Mouse (Mus musculus) hindbrain, embryonic 11.5 days (tissue): ENCODE data around the gene Man2a2. TPM values are rescaled to one million over a fixed set of nuclear protein-coding genes. Genes with fewer than 3 reads are reported as not detected.

Experiments
- ATAC-seq: fragments of 200-750 bp; cut with Nextera tagmentation; 2 replicates; pipeline ENCODE4 v1.8.0; 2017; ENCODE audit warnings: mild to moderate bottlenecking, moderate TSS enrichment, moderate library complexity; ENCODE audit not compliant: low FRiP score
- DNase-seq: peaks from one replicate; pipeline ENCODE4 v3.0.0-alpha.2; 2015; ENCODE audit warnings: low spot score
- H3K27ac ChIP-seq: fragments of 300-500 bp; sonication (generic); 2 replicates; pipeline ENCODE4 v1.5.1; 2014; ENCODE audit warnings: mild to moderate bottlenecking, low read depth, low read length
- H3K27me3 ChIP-seq: fragments of 300-500 bp; sonication (generic); 2 replicates; pipeline ENCODE4 v1.6.1; 2014; ENCODE audit warnings: mild to moderate bottlenecking, low read length, moderate library complexity, mixed read lengths; ENCODE audit not compliant: control insufficient read depth, insufficient read depth
- H3K36me3 ChIP-seq: fragments of 300-500 bp; sonication (generic); 2 replicates; pipeline ENCODE4 v1.6.1; 2014; ENCODE audit warnings: mild to moderate bottlenecking, low read length, moderate library complexity, mixed read lengths; ENCODE audit not compliant: control insufficient read depth, insufficient read depth
- H3K4me1 ChIP-seq: fragments of 300-500 bp; sonication (generic); replicated peaks from 2 replicates; pipeline ENCODE4 v1.6.1; 2014; ENCODE audit warnings: low read length, mixed read lengths; ENCODE audit not compliant: control insufficient read depth, insufficient read depth
- H3K4me2 ChIP-seq: fragments of 300-500 bp; sonication (generic); replicated peaks from 2 replicates; pipeline ENCODE4 v1.6.1; 2014; ENCODE audit warnings: mild to moderate bottlenecking, low read depth, low read length
- H3K4me3 ChIP-seq: fragments of 300-500 bp; sonication (generic); 2 replicates; pipeline ENCODE4 v1.5.1; 2014; ENCODE audit warnings: low read depth, low read length
- H3K9ac ChIP-seq: fragments of 300-500 bp; sonication (generic); 2 replicates; pipeline ENCODE4 v1.6.1; 2014; ENCODE audit warnings: low read depth, low read length
- H3K9me3 ChIP-seq: fragments of 300-500 bp; sonication (generic); 2 replicates; pipeline ENCODE4 v1.6.1; 2016; ENCODE audit warnings: low read length; ENCODE audit not compliant: control insufficient read depth
- WGBS: fragments of 180-500 bp; shearing (Covaris S2); extraction: QIAGEN DNeasy Blood & Tissue Kit; methylation state at CpG from one replicate; pipeline ENCODE4 v1.1.7; 2014; 5-methylcytosine and 5-hydroxymethylcytosine counted together
- polyA plus RNA-seq: library from polyadenylated mRNA; unstranded; fragments of >200 nt; fragmentation: Nextera tagmentation; extraction: Ambion mirVana; gene quantifications from 2 replicates; pipeline ENCODE4 v1.2.1, GENCODE M21; 2014

Gene Man2a2
- polyA plus RNA-seq, 1 experiment from 2014 or later, result 9.8 TPM

DNA sequence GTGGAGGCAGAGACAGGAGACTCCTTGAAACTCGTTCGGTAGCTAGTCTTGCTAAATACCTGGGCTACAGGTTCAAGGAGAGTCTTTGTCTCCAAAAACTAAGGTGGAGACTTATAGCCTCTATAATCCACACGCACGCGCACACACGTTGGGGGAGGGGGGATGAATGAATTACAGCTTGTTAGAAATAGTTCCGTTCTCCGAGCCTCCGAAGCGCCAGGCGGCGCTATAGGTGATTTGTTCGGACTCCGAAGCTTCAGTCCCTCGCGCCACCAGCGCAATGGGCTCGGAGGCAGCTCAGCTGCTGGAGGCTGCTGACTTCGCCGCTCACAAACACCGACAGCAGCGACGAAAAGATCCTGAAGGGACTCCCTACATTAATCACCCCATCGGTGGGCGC, 28.3 kb downstream of the Man2a2 start, which contains the start of gene Hddc3:
Gene Hddc3, plus strand, starts transcription at position 247 of the 400 bp plus-strand sequence.
- ATAC-seq (peak; percentile 36; the same call in 1 of the 2 replicates), DNase-seq (peak; percentile 99)
- Histone ChIP-seq H3K27me3 (no peaks in the 10 kb centered on the region), H3K4me2 (peak within 1 kb of the TSS; percentile 63), H3K9me3 (no peaks in the 10 kb centered on the region), H3K4me3 (peak within 1 kb of the TSS; percentile 45), H3K36me3 (no peaks in the 10 kb centered on the region), H3K27ac (peak within 1 kb of the TSS; percentile 36; the same call in 1 of the 2 replicates), H3K9ac (peak within 1 kb of the TSS; percentile 77), H3K4me1 (peaks cover 10% of the 10 kb centered on the region; the same call in 1 of the 2 replicates)
- 2% methylated on average over 25 of the region's 25 CpGs for WGBS

DNA sequence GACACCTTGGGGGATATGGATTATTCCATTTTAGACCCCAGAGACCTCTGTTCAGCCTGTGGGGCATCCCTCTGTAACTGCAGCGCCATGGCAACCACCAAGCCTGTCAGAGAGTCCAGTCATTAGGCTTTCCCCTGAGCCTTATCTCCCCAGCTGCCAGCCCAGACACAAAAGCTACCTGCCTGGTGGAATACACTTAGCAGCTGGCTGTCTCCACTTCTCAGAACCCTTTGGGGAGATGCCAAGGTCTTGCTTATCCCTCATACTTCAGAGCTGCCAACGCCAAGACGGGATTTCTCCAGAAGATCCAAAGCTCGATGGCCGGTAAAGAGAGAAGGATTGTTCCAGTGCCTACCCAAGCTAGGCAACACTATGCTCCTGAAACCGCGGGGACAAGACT, 29.4 kb downstream of the Man2a2 start:
- DNase-seq (no peak), ATAC-seq (no peak)
- Histone ChIP-seq H3K36me3 (no peaks in the 10 kb centered on the region), H3K4me1 (peaks cover 10% of the 10 kb centered on the region; the same call in 1 of the 2 replicates), H3K4me2 (no peak overlapping the region), H3K4me3 (no peak overlapping the region), H3K27ac (no peak overlapping the region), H3K9ac (no peak overlapping the region), H3K9me3 (no peaks in the 10 kb centered on the region), H3K27me3 (no peaks in the 10 kb centered on the region)
- WGBS, result 80% methylated on average over 7 of the region's 7 CpGs

DNA sequence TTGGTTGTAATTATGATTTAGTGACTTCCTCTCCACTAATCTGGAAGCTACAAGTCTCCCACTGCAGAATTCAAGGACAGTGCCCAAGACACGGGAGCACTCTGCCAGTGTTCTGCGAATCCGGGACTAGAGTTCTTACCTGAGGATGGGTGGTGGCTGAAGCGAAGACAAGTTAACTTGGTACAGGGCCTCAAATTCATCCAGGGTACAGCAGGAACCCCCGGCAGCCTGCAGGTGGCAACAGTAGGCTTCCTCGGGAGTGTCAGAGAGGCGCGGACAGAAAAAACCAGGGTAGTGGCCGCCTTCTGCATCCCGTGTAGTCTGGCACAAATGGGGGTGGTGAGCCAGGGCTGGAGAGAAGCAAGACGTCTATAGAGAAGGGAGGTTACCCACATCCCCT, 30.4 kb downstream of the Man2a2 start, which contains the start of gene Unc45a:
Gene Unc45a, minus strand, starts transcription at position 213 of the 400 bp plus-strand sequence.
- peak within 1 kb of the TSS; percentile 58 for H3K9ac ChIP-seq
- peak within 1 kb of the TSS; percentile 74 for H3K27ac ChIP-seq
- no peaks in the 10 kb centered on the region for H3K27me3 ChIP-seq
- peaks cover 10% of the 10 kb centered on the region; the same call in 1 of the 2 replicates for H3K4me1 ChIP-seq
- 4% methylated on average over 11 of the region's 11 CpGs for WGBS
- peak within 1 kb of the TSS; percentile 62 for H3K4me3 ChIP-seq
- peak; percentile 78 for DNase-seq
- H3K9me3 ChIP-seq, result no peaks in the 10 kb centered on the region
- peak; percentile 55 for ATAC-seq
- H3K36me3 ChIP-seq, result no peaks in the 10 kb centered on the region
- peak within 1 kb of the TSS; percentile 84 for H3K4me2 ChIP-seq

DNA sequence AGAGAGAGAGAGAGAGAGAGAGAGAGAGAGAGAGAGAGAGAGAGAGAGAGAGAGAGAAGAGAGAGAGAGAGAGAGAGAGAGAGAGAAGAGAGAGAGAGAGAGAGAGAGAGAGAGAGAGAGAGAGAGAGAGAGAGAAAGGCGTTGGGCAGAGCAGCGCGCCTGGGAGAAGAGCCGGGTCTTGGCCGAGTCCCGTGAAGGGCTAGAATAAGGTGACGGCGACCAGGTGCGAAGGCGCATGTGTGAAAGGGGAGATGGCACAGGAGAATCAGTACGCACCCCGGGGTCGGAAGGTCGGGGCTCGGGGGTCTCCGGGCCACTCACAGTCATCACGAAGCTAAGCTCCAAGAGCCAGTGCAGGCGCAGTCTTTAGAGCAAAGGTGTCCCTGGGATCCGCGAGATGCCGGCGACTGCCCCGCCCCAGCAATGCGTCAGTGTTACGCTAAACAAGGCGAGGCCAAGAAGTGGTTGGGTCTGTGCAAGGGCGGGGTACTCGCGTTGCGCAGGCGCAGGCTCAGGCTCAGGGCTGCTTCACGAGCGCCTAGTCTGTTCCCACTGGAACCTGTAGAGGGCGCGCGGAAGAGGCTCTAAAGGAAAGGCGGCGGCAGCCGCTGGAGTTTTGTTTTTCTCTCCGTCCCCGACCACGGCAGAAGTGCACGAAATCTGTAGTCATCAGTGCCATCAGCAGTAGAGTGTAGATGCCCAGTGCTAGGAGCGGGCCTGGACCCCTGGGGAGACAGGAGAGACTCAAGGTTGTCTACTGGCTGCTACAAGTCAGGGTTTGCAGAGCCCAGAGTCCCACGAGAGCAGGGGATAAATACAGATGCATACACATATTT, 31.2 kb downstream of the Man2a2 start:
- no peaks in the 10 kb centered on the region for H3K27me3 ChIP-seq
- H3K4me3 ChIP-seq, result peak overlapping the region; percentile 62
- ATAC-seq (peak; percentile 95), DNase-seq (peak; percentile 99)
- H3K9ac ChIP-seq, result peak overlapping the region; percentile 77
- H3K4me1 ChIP-seq, result peaks cover 10% of the 10 kb centered on the region; the same call in 1 of the 2 replicates
- no peaks in the 10 kb centered on the region for H3K9me3 ChIP-seq
- peak overlapping the region; percentile 74 for H3K27ac ChIP-seq
- no peaks in the 10 kb centered on the region; the same call in 1 of the 2 replicates for H3K36me3 ChIP-seq
- peak overlapping the region; percentile 84 for H3K4me2 ChIP-seq
- WGBS, result under 1% methylated on average over 45 of the region's 45 CpGs

GRCm38 (mm10) chr7:80339371-80339770, 31.8 kb downstream of the Man2a2 start:
- ATAC-seq (no peak), DNase-seq (peak; percentile 42)
- H3K27me3 ChIP-seq, result no peaks in the 10 kb centered on the region
- WGBS, result 13% methylated on average over 15 of the region's 17 CpGs
- H3K27ac ChIP-seq, result no peak overlapping the region
- H3K9me3 ChIP-seq, result no peaks in the 10 kb centered on the region
- peaks cover 10% of the 10 kb centered on the region; the same call in 1 of the 2 replicates for H3K4me1 ChIP-seq
- peak overlapping the region; percentile 62 for H3K4me3 ChIP-seq
- H3K9ac ChIP-seq, result peak overlapping the region; percentile 77
- peak overlapping the region; percentile 84 for H3K4me2 ChIP-seq
- peaks cover 4% of the 10 kb centered on the region; the same call in 1 of the 2 replicates for H3K36me3 ChIP-seq

DNA sequence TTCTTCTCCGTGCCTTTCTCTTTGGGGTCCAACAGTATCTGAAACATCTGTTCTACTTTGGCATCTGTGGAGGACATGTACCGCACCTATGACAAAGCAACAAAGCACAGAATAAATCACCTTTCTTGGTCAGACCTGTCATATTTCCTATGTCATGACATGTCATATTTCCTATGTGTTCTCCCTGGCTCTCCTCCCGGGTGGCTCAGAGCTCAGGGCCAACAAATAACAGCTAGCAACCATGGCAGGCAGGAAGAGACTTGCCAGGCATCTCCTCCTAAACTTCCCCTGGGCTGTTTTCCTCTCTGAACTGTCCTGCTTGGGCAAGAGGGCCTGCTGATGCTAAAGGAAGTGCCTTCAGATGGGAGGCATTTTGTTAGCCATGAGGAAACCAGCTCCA, 34.2 kb downstream of the Man2a2 start:
- Histone ChIP-seq H3K9ac (no peak overlapping the region), H3K4me2 (no peak overlapping the region), H3K4me1 (peaks cover 8% of the 10 kb centered on the region; the same call in 1 of the 2 replicates), H3K36me3 (peaks cover 18% of the 10 kb centered on the region; the same call in 1 of the 2 replicates), H3K9me3 (no peaks in the 10 kb centered on the region), H3K27me3 (no peaks in the 10 kb centered on the region), H3K27ac (no peak overlapping the region), H3K4me3 (no peak overlapping the region)
- ATAC-seq (no peak), DNase-seq (no peak)
- WGBS, result 92% methylated on average over 3 of the region's 3 CpGs

- peaks cover 27% of the 10 kb centered on the region; the same call in 1 of the 2 replicates for H3K36me3 ChIP-seq
- DNase-seq, result no peak
- H3K9ac ChIP-seq, result no peak overlapping the region
- H3K4me3 ChIP-seq, result no peak overlapping the region
- H3K27me3 ChIP-seq, result no peaks in the 10 kb centered on the region
- H3K4me1 ChIP-seq, result peaks cover 4% of the 10 kb centered on the region; the same call in 1 of the 2 replicates
- no peaks in the 10 kb centered on the region for H3K9me3 ChIP-seq
- no peak overlapping the region for H3K27ac ChIP-seq
- H3K4me2 ChIP-seq, result no peak overlapping the region
- WGBS, result 94% methylated on average over 4 of the region's 4 CpGs
- no peak for ATAC-seq
Measured at GRCm38 (mm10) chr7:80334848-80335247, 36.3 kb downstream of the Man2a2 start.

DNA sequence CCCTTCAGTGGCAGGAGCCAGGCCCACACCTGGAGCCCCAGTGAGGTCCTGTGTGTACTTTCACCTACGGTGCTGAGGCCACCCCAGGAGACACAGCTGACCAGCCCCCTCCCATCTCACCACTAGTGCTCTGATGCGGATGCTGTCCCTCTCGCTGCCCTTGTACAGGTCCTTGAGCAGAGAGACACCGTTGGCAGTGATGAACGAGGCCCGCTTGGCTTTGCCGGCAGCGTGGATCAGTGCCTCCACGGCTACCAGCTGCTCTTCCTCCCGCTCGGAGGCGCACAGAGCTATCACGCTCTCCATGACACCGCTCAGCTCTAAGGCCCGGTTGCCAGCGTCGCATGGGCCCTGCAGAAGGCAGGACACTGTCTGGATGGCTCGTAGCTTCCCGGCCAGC, 39.7 kb downstream of the Man2a2 start:
- H3K27me3 ChIP-seq, result no peaks in the 10 kb centered on the region
- ATAC-seq (no peak), DNase-seq (no peak)
- no peaks in the 10 kb centered on the region for H3K9me3 ChIP-seq
- no peaks in the 10 kb centered on the region for H3K4me1 ChIP-seq
- H3K9ac ChIP-seq, result no peak overlapping the region
- 95% methylated on average over 19 of the region's 19 CpGs for WGBS
- H3K4me3 ChIP-seq, result no peak overlapping the region
- no peak overlapping the region for H3K27ac ChIP-seq
- no peak overlapping the region for H3K4me2 ChIP-seq
- peaks cover 27% of the 10 kb centered on the region; the same call in 1 of the 2 replicates for H3K36me3 ChIP-seq
